Mouse (Mus musculus) embryo, embryonic 10.5 days (tissue): Measurements from ENCODE around the gene Ide.

Experiments used
- DNase-seq: peaks from one replicate; pipeline ENCODE4 v3.0.0-alpha.2; 2015; ENCODE audit warnings: low spot score

Ide gene

DNA sequence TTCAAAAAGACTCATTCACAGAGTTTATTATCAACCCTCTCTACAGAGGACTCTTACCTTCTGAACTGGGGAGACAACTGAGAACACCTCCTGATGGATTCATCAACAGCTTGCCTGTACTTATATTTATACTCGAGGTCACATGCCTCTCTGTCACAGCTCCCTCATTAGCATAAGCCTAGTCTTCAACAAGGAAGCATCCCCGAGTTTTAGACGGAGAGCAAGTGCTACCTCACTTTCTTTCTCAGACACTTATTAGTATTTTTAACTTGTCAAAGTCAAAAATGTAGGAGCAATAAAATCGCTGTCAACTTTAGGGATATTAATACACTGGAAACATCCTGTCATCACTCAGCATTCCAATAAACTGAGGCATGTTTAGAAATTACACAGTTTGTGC lies at the start of gene Ide:
Ide (minus strand) TSS at position 101 of the 400 bp plus-strand sequence.
- no peak for DNase-seq

DNA sequence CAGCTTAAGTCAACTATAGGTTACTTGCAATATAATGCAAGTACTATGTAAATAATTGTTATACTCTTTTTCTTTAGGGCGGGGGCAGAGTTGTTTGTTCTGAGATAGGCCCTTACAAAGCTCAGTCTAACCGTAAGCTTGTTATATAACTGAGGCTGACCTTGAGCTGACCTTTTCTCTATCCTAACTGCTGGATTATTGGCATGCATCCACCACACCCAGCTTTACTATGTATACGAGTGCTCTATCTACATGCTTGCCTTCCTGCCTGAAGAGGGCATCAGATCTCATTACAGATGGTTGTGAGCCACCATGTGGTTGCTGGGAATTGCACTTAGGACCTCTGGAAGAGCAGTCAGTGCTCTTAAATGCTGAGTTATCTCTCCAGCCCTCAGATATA lies 48.5 kb upstream of the Ide start:
- DNase-seq: no peak

DNA sequence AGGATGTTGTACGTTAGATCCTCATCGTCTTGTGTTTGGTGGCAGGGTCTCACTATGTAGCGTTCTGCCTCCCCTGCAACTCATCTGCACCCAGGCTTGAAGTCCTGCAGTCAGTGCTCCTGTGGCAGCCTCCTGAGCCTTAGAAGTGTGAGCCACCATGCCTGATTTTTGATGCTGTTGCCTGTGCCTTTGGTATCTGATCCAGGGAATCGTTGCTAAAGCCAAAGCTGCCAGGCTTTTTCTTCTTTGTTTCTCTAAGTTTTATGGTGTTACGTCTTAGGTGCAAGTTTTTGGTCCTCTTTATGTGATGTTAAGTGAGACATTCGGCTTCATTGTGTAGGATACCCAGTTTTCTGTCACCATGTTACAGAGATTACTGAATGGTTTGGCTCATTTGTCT lies 41.2 kb upstream of the Ide start:
- DNase-seq: no peak

DNA sequence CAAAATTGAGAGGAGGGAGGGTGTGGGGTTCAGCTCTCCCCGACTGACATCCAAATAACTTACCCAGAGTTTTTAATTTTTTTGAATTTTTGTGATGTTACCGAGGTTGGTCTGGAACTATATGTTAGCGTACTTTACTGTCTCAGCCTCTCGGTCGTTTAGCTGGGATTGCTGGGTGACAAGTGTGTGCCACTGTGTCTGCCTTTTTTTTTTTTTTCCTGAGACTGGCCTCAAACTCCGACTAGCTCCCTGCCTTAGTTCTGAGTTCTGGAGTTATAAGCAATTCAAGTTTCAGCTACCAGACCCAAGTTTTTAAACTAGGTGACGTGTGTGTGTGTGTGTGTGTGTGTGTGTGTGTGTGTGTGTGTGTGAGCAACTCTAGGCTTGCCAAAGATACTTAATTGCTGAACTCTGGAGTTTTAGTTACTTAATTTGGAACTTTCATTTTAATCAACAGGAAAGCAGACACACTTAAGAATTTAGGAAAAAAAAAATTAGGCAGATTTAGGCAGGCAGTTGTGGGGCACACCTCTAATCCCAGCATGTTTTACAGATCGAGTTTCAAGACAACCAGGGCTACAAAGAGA lies 39.8 kb upstream of the Ide start:
- peak; percentile 4 for DNase-seq

DNA sequence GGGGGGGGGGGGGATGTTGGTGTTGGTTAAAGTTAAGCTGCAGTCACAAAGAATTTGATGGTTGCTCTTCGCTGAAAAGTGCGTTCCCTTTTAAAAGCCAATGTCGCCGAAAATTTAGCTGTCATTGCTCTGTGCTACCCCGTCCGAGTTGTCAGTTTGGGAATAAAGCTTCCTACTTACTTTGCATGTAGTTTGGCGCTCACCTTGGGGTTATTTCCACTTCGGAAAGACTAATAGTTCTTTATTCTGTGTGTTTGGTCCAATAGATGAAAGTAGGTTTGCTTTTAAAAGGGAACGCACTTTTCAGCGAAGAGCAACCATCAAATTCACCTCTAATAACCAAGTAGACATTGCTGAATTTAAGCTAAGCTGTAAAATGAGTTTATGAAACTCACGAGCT lies 39.2 kb upstream of the Ide start:
- DNase-seq: peak; percentile 24

DNA sequence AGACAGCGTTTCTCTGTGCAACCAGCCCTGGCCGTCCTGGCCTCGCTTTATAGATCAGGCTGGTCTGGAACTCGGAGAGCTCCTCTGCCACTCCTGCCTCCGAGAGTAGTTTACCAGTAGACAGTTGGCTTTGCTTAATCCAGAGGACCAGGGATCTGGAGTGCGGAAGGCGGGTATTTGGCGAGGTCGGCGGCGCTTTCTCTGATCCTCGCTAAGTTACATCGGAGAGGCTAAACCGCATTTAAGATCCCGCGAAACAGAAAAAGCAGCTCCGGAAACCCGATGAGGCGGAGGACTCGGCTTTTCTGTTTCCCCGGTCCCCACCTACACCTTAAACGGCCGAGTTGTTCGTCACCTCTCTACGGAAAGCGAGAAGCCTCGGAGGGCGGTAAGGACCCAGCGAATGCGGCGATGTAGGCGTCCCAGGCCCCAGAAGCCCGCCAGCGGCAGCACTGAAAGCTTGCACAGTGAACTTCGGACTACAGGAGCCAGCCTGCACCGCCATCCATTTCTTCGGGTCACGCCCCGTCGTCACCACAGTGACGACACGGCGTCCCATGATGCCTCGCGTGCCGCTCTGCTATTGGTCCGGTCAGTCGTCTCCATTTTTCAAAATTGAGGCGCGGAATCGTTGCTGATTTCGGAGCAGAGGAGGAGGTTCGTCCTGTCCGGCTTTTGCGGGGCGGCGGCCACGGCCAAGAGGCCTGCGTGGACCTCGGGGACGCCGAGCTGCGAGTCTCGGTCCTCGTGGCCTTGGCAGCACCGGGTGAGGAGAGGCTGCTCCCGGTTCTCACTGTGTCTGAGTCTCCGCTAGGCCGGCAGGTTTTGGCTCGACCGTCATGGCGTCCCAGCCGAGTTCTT lies 38.3 kb upstream of the Ide start, which contains the start of gene Kif11:
Kif11 (plus strand) TSS at position 649 of the 861 bp plus-strand sequence.
- peak; percentile 97 for DNase-seq

DNA sequence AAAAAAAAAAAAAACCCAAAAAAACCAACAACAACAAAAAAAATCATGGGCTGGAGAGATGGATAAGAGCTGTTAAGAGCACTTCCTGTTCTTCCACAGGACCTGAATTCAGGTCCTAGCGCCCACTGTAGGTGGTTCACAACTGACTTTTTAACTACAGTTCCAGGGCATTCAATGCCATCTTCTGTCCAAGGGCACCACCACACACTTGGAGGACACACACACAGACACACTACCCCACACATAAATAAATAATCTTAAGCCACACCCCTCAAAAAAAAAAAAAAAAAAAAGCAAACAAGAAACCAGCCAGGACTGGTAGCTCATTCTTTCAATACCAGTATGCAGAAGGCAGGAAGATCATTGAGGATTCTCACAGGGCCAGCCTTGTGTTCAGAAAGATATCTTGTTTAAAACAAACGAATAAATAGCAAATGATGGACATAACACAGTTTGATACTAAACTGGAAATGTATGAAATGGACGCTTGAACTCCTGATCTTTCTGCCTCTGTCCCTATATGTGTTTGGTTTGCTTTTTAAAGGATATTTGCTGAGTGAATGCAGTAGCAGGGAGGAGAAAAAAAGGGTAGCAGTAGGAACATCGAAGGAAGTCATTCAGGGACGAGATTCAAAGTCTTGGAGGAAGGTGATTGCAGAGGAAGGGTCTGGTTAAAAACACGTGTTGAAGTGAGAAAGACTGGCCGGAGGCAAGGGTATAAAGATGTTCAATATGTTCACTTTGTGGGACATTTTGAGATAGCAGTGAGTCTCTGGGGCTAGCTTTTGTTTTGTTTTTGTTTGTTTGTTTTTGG lies 37.5 kb upstream of the Ide start:
- DNase-seq: no peak

DNA sequence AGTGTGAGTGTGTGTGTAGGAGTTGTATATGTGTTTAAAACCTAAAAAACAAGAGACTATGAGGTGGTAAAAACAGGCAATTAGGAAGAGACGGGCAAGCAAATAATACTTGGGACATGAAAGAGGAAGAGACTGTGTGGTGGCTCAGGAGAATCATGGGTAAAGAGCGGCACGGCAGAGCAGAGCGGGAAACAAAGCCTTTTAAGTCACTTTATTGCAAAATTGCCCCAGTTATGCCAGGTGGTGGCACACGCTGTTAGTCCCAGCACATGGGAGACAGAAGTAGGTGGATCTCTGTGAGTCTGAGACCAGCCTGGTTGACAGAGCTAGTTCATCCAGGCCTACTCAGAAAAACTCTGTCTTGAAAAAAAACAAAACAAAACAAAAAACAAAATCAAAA lies 32.7 kb upstream of the Ide start:
- DNase-seq: no peak

DNA sequence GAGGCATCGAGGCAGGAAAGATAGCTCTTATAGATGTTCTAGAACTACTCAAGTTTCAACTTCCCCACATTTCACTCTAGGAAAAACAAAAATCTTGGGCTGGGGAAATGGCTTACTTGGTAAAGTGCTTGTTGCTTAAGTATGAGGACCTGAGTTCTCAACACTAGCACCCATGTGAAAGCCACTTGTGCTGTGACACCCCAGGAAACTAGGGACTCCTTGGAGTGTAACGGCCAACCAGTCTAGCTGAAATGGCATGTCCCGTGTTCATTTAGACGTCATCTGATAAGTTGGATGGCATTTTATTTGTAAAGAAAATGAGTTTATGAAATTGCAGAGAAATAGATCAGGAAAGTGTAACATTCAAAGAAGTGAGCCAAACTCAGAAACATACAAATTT lies 32.3 kb upstream of the Ide start:
- DNase-seq: no peak

DNA sequence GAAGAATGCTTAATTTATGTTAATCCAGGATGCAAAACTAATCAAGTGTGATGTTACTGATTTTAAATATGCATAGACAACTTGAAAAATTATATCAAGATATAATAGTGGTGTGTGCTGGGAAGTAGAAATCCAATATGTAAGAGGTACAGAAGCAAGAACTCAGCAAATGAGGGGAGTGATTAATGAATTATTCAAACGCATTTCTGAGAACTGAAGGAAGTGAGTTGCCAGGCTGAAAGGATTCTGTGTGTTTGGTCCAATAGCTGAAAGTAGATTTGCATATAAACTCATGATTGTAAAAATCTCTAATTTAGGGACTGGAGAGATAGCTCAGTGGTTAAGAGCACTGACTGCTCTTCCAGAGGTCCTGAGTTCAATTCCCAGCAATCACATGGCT lies 31.3 kb upstream of the Ide start:
- DNase-seq: no peak

DNA sequence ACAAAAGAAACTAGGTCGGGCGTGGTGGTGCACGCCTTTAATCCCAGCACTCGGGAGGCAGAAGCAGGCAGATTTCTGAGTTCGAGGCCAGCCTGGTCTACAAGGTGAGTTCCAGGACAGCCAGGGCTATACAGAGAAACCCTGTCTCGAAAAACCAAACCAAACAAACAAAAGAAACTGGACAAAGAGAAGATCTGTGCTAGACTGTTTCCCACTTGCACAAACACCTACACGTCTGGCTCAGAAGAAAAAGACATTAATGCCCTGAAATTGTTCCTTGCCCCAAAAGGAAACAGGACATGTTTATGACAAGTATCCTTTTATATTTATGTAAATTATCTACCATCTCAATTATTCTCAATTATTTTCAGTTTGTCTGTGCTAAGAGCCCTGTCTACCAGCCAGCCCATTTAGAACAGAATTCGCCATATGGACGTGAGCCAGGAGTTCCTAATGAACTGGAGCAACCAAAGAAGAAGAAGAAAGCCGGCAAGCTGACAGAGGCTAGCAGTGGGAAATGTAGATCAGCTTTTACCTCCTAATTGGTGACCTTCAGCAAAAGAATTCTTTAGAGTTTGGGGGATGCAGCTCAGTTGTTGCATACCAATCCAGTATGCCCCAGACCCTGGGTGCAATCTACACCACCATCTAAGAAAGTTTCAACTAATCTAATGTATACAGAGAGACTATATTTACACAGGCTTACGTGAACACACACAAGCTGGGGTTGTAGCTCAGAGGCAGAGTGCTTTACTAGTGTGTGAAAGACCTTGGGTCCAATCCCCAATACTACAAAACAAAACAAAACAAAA lies 25.7 kb upstream of the Ide start:
- no peak for DNase-seq

DNA sequence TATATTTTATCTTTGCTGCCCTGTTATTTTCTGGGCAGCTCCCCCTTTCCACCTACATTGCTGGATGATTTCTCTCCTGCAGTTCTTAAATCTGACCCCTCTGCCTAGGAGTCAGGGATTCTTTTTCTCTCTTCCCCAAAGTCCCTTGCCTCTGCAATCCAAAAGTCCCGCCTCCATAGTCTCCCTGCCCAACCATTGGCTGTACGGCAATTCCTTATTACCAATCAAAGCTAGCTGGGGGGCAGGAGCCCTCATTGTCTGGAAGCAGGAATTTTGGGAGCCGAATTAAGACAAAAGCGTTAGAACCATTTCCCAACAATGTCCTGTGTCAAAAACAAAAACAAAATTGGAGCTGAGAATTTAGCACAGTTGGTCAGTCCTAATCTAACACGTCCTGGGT lies 24.9 kb upstream of the Ide start:
- peak; percentile 45 for DNase-seq

DNA sequence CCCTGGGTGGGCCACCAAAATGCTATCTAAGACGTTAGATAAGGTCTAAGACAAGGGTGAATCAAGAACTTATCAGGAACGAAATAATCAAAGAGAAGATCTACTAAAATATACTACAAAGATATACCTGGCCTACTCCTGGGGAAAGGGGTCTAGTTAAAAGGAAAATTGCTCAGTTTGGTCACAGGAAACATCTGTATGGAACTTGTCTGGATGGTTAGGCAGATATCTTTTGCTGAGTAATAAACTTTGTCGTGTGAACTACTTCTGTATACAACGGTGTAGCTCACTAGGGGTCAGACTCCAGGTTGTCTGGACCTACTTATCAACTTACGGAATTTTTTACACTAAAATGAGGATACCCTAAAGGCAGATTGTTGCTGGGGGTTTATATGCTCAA lies 22.4 kb upstream of the Ide start:
- DNase-seq: no peak

DNA sequence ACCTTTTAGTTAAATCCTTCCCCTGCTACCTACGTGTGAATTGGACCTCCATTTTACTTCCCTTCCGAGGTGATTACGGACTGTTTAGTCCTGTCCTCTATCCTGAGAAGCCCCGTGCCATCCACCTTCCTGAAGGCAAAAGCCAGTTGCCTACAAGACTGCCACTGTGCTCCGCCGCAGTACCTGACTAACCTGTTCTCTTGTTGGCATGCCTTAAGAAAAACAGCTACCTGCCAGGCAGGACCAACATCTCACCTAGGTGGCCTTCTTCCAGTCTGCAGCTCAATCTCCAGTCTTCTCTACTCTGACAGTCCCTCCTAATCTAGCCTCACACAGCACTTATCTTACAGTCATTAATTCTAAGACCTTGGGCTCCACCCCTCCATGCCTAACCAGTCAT lies 15.7 kb upstream of the Ide start:
- DNase-seq: no peak

DNA sequence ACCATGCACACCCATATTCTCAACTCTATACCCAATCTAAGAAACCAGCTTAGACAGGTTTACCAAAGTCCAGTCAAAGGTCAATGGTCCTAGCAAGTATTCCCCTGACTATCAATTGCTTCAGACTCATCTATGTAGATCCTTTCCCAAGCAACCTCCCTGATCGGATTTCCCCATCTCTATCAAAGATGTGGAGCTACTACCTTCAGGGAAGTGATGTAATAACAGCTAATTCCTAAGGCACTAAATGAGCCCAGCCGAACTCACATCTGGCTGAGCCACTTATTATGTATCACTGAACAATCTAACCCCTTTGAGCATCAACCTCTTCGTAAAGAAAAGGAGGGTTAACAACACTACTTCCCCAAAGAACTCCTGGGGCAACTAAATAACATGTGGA lies 15.1 kb upstream of the Ide start:
- DNase-seq: no peak

DNA sequence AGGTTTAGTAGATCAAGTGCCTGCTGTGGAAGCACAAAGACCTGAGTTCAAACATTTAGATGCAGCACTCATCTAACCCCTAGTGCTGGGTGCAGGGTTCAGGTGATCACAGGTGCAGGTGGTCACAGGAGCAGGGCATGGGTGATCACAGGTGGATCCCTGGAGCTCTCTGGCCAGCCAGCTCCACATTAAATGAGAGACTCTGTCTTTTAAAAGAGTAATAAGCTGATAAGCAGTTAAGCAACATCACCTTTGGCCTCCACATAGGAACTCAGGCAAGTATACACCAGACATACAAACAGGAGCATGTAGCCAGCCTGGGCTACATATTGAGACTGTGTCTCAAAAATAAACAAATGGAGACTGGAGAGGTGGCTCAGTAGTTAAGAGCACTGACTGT lies 11.3 kb upstream of the Ide start:
- no peak for DNase-seq

DNA sequence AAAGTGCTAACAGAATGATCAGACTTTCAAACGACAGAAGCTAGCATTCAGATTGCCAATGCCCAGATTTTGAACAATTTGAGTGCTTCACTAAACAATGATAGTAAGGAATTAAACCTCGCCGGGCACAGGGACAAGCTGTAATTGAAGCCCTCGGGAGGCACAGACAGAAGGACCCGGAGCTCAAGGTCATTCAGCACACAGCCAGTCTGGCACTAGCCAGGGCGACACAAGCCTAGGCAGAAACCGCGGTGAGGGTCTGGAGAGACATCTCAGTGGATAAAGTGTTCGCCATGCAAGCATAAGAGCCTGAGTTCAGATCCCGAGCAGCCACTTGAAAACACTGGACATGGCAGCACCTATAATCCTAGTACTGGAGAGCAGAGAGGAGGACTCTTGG lies 10.7 kb upstream of the Ide start:
- no peak for DNase-seq

DNA sequence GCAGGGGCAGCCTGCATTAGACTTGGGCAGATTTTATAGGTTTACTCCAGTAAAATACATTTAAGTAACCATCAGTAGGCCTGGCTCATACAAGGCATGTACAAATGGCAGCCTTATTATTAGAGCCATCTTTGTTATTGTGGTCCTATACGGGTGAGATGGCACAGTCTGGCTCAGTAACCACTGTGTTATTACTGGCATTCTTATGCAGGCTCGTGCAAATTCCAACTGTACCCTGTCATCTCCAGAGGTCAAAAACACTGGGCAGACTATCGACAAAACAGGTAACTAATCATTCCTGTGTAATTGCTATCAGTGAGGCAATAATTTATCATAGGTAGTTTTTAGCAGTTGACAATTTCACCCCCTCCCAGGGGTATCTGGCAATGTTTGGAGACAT lies 8.6 kb upstream of the Ide start:
- no peak for DNase-seq

DNA sequence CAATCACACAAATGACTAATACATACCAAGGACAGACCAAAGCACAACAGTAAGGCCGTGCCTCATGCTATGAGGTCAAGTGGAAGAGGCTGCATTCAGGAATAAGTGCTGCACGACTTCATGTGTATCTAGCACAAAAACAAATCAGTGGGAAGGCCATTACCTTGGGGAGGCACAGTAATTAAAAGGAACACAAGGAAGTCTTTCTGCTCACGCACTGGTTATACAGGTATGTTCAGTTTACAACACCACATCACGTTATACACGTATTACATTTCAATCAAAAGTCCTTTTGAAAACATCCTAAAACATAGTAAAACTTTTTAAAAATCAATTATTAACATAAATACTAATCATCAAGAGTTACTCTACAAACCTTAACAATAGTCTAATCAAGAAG lies 6.2 kb upstream of the Ide start:
- no peak for DNase-seq

DNA sequence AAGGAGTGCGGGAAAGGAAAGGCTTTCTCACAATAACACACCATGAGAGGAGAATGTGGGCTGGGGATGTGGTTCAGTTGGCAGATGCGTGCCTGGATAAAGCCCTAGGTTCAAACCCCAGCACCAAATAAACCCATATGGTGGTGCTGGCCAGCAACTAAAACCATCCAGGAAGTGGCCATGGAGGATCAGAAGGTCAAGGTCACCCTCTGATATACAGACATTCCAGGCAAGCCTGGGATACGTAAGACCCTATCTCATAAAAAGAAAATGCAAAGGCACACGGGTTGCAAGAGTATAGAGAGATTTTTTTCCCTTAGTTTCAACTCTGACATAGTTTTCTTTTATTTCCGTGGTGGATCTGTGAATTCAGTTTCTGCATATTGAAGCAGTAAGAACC lies 3.3 kb upstream of the Ide start:
- DNase-seq: no peak

DNA sequence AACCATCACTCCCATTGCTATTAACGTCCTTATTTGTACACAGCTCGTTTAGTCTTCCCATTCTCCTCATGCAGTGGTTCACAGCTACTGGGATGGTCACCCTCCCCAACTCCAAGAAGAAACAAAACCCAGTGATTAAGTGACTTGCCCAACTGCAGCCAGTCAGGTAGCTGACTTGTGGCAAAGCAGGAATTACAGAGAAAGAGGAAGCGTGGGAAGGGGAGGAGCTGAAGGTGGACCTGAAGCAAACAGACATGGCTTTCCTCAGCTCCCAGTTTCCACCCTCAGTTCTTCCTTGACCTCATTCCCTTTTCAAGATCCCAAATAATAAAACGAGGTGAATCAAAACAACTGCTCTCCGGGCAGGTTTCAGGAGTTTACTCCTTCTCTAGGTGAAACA lies 2.8 kb upstream of the Ide start:
- DNase-seq: no peak

DNA sequence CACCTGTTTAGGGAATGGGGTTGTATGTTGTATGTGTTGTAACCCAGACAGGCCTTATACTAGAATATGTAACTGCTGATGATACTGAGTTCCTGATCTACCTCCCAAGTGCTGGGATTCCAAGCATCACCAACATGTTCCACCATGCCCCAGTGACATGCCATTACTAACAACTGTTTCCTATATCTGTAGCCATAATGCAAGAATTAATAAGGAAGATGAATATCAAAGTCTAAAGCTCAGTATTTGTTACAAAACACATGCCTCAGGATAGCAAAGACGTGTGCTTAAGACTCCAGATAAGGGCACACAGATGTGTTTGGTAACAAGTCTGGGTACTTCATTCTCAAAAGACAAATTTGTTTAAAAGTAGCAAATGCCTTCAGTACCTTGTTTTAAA lies 2.3 kb downstream of the Ide start:
- DNase-seq: no peak
